Mouse (Mus musculus) brain, embryonic 14.5 days (tissue): ENCODE data around the gene Nfkbie.

Source experiments
- CTCF ChIP-seq: fragments of 200-500 bp; IDR thresholded peaks from 2 replicates; pipeline ENCODE4 v1.5.1; 2012; ENCODE audit warnings: inconsistent platforms, mild to moderate bottlenecking, moderate library complexity, borderline replicate concordance; ENCODE audit not compliant: insufficient read depth, insufficient read length; ENCODE audit errors: extremely low read depth
- POLR2A ChIP-seq: fragments of 200-500 bp; IDR thresholded peaks from 2 replicates; pipeline ENCODE4 v1.6.1; 2012; ENCODE audit warnings: mild to moderate bottlenecking, inconsistent platforms, borderline replicate concordance; ENCODE audit not compliant: poor library complexity, insufficient read depth, insufficient read length, severe bottlenecking; ENCODE audit errors: extremely low read depth

DNA sequence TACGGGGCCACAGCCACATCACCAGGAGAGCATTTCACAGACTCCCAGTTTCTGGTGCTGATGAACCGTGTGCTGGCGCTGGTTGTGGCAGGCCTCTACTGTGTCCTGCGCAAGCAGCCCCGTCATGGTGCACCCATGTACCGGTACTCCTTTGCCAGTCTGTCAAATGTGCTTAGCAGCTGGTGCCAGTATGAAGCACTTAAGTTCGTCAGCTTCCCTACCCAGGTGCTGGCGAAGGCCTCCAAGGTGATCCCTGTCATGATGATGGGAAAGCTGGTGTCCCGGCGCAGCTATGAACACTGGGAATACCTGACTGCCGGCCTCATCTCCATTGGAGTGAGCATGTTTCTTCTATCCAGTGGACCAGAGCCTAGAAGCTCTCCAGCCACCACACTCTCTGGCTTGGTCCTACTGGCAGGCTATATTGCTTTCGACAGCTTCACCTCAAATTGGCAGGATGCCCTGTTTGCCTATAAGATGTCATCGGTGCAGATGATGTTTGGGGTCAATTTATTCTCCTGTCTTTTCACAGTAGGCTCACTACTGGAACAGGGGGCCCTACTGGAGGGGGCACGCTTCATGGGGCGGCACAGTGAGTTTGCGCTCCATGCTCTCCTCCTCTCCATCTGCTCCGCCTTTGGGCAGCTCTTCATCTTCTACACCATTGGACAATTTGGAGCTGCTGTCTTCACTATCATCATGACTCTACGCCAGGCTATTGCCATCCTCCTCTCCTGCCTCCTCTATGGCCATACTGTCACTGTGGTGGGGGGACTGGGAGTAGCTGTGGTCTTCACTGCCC lies 11.1 kb downstream of the Nfkbie start:
- TF ChIP-seq CTCF, result no peak
- no peak for TF ChIP-seq POLR2A
